Mouse (Mus musculus): ENCODE measurements around the gene Hdac10.

Hdac10 gene

DNA sequence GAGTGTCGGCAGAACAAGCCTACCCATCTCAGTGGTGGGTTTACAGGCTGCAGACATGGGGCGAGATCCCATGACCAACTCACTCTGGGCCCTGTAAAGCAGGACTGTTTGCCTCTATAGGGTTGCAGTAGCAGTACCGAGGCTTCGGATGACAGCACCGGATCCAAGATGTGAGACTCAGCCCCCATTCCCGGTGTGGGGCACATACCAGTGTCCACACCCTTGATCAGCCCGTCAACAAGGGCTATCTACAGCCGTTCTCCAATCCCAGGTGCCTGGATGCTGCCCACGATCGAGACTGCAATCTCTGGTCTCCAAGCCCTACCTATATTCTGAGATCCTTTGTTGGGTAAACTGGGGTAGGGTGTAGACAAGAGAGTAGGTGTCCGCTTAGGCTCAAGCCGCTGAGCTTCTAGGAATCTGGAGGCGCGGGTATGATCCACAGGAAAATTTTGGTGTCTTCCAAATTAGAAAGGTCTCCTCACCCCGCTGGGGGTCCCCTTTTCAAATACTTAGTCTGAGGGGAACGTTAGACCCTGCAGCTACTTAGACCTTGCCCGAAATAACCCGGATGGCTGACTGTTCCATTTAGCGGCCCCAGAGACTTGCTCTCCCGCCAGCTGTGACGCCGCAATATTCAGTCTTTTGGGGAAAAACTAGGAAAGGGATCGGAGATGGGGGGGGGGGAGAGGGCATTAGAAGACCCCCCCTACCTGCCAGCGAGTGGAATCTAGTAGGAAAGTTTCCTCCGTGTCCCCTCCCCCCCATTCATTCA lies 20.2 kb upstream of the Hdac10 start:
- in situ Hi-C loops (cut with MboI, MseI), result loop anchor here (5.0 kb wide), 1 partner anchor 49 kb away; the partner anchor contains the start of gene Dennd6b

- in situ Hi-C loops (cut with MboI, MseI), result loop anchor here (5.0 kb wide), 1 partner anchor 49 kb away; the partner anchor contains the start of gene Dennd6b
Observed at GRCm38 (mm10) chr15:89147895-89148294, 19.4 kb upstream of the Hdac10 start.

- in situ Hi-C loops (cut with MboI, MseI), result loop anchor here (5.0 kb wide), 1 partner anchor 50 kb away; the partner anchor contains the start of gene Dennd6b
Observed at GRCm38 (mm10) chr15:89147456-89147855, 19.0 kb upstream of the Hdac10 start.

- in situ Hi-C loops (cut with MboI, MseI), result loop anchor here (5.0 kb wide), 1 partner anchor 50 kb away; the partner anchor contains the start of gene Dennd6b
Observed at GRCm38 (mm10) chr15:89147024-89147423, 18.5 kb upstream of the Hdac10 start.

- in situ Hi-C loops (cut with MboI, MseI), result loop anchor here (5.0 kb wide), 1 partner anchor 51 kb away; the partner anchor contains the start of gene Dennd6b
Observed at GRCm38 (mm10) chr15:89146537-89146936, 18.0 kb upstream of the Hdac10 start.

GRCm38 (mm10) chr15:89145813-89146350 lies 17.4 kb upstream of the Hdac10 start:
- in situ Hi-C loops (cut with MboI, MseI), result loop anchor here (5.0 kb wide), 1 partner anchor 51 kb away; the partner anchor contains the start of gene Dennd6b

DNA sequence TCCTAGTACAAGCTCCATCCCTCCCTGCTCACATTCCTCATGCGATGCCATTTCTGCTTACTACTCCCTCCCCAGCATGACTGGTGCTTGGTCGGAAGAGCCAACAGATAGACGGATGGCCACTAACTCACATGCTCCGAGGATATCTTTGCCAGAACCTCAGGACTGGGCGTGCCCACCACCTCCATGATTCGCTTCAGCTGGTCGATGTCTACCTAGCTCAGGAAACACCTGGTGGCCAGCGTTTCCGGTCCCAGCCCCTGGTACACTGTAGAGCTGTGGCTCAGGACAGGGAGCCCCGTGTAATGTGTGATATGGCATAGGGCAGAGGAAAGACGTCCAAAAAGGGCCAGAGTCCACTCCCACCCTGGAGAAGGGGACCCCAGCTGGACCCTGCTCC lies 16.5 kb upstream of the Hdac10 start:
- in situ Hi-C loops (cut with MboI, MseI), result loop anchor here (5.0 kb wide), 1 partner anchor 52 kb away; the partner anchor contains the start of gene Dennd6b

GRCm38 (mm10) chr15:89143134-89143533 lies 14.6 kb upstream of the Hdac10 start:
- in situ Hi-C loops (cut with MboI, MseI), result no loop called here

- in situ Hi-C loops (cut with MboI, MseI), result no loop called here
Observed at GRCm38 (mm10) chr15:89141905-89142304, 13.4 kb upstream of the Hdac10 start.

DNA sequence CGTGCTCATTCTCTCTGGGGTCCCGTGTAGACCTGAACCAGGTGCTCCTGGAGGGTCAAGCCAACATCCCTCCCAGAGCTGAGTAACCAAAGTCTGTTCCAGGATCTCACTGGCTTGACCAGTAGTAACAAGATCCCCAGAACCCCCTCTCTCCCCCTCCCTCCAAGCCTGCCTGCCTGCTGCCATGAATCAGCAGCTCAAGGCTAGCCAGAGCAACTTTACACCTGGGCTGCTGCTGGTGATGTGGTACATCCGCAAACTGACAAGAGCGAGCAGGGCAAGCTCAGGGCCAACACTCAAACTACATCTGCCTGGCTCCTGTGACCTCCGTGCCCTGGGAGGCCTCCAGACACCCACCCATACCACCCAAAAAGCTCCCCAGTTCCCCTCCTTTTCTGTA lies 12.9 kb upstream of the Hdac10 start:
- in situ Hi-C loops (cut with MboI, MseI), result no loop called here

GRCm38 (mm10) chr15:89140659-89141252 lies 12.3 kb upstream of the Hdac10 start, which contains the start of gene Mapk12:
Mapk12 (minus strand) TSS chr15:89140703.
- in situ Hi-C loops (cut with MboI, MseI), result no loop called here

- in situ Hi-C loops (cut with MboI, MseI), result no loop called here
Observed at GRCm38 (mm10) chr15:89140048-89140658, 11.7 kb upstream of the Hdac10 start.

DNA sequence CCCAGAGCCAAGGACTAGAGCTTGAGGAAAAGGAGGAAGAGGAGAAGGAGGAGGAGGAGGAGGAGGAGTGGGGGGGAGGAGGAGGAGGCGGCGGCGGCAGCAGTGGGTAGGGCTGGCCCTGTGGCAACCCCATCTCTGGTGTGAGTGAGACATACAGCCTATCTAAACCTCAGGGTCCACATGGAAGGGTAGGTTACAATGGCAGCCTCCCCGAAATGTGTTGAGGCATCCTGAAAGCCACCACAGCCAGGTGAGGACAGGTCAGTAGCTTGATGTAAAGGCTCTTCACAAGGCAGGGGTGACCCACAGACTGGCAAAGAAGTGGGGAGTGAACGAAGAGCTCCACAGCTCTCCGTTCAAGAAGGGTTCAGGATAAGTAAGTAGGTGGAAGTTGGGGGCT lies 10.0 kb upstream of the Hdac10 start:
- in situ Hi-C loops (cut with MboI, MseI), result no loop called here

DNA sequence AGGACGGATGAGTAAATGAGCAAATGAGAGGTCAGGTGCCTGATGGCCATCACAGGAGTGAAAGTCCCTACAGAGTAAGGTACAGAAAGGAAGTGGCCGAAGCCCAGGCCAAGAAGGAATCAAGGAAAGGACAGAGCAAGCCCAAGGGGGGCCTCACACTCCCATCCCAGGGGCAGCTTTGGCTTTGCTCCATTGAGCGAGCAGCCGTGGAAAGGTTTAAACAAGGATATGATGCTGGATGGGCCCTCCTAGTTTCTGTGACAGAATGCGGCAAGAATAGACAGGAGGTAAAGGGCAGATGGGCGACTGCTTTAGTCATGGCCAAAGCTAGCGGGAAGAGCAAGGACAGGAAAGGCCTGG lies 9.5 kb upstream of the Hdac10 start:
- in situ Hi-C loops (cut with MboI, MseI), result no loop called here

GRCm38 (mm10) chr15:89137378-89138045 lies 9.0 kb upstream of the Hdac10 start:
- in situ Hi-C loops (cut with MboI, MseI), result no loop called here

- in situ Hi-C loops (cut with MboI, MseI), result no loop called here
Observed at GRCm38 (mm10) chr15:89136461-89137155, 8.1 kb upstream of the Hdac10 start.

- in situ Hi-C loops (cut with MboI, MseI), result no loop called here
Observed at GRCm38 (mm10) chr15:89131316-89131715, 2.8 kb upstream of the Hdac10 start.

- in situ Hi-C loops (cut with MboI, MseI), result no loop called here
Observed at GRCm38 (mm10) chr15:89130245-89130644, 1.7 kb upstream of the Hdac10 start.

- in situ Hi-C loops (cut with MboI, MseI), result loop anchor here (5.0 kb wide), 1 partner anchor 65 kb away; no protein-coding TSS in a partner anchor
Observed at GRCm38 (mm10) chr15:89127364-89127940, 1.0 kb downstream of the Hdac10 start.

DNA sequence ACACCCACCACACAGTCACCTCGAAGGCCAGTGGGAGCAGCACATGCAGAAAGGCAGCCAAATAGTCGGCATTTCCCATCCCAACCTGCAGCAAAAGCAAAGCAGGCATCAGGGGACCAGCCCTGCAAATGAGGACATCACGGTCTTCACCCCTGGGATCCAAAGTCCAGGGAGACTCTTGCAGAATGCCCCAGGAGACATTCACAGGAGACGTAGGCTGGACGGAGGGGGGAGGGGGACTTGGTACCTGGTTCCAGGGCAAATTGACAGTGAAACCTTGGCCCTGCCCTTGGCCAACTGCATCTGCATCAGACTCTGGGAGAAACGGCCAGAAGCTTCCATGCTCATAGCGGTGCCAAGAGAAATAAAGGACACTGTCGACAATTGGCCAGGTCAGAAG lies 1.9 kb downstream of the Hdac10 start:
- in situ Hi-C loops (cut with MboI, MseI), result loop anchor here (5.0 kb wide), 1 partner anchor 66 kb away; no protein-coding TSS in a partner anchor

Measured in regulatory T cell (primary cell).